Comparison of ENCODE assay signal across 23 mouse cellular contexts in genomic region chr4:30776816-30777442, GRCm38 (mm10).
DNase-seq lines count a peak whose midpoint lies in the region; ATAC-seq and TF ChIP-seq lines count a peak whose summit lies in the region.
"Had no signal": no experiment of that assay in that cellular context is flagged by ENCODE, and none has a peak within 500 bp of the region (broad histone marks: within the 10 kb centered on the region; RNA-seq: fewer than 3 reads in every experiment).

No protein-coding gene starts in this region.

- TF ChIP-seq POLR2A in kidney, adult 2 months (IDR thresholded peaks at IDR 0.05; ENCODE audit: low read depth, low read length) = no peak

- H3K9ac ChIP-seq in hindbrain, embryonic 13.5 days = no peak overlapping the region
- H3K9ac ChIP-seq in embryonic facial prominence, embryonic 14.5 days (ENCODE audit: low read depth, low read length) = no peak overlapping the region
- no peak overlapping the region for H3K9ac ChIP-seq in midbrain, embryonic 16.5 days (ENCODE audit: low read depth, low read length)
- H3K9ac ChIP-seq: hindbrain, embryonic 14.5 days; neural tube, embryonic 15.5 days; stomach, embryonic 15.5 days had no signal

- DNase-seq in hindbrain, embryonic 10.5 days (ENCODE audit: low spot score) = peak; percentile 3
- DNase-seq in ZHBTc4 (ENCODE audit: low read depth, low spot score) = peak; percentile 18
- DNase-seq in embryonic facial prominence, embryonic 14.5 days (ENCODE audit: low spot score) = peak; percentile 44
- DNase-seq in kidney, adult 2 months = no peak
- DNase-seq in left cerebral cortex, postnatal 36 days (ENCODE audit: low spot score in 2 of 2) = no peak
- DNase-seq: adrenal gland, postnatal 25 days; B cell, adult 2 months; cerebellum, adult 9-11 months; gastrocnemius, postnatal 14 days; heart, adult 11 months; kidney, adult 8-10 months; kidney, postnatal 14 days; lung, postnatal 10 days; thymus, postnatal 36 days had no signal

- TF ChIP-seq CTCF in kidney, adult 2 months (conservative IDR thresholded peaks at IDR 0.05; ENCODE audit: insufficient read depth, insufficient read length, low read depth, low read length) = no peak

- peak overlapping the region; percentile 37 for H3K27ac ChIP-seq in hindbrain, embryonic 10.5 days
- no peak overlapping the region for H3K27ac ChIP-seq in hindbrain, embryonic 13.5 days
- no peak overlapping the region for H3K27ac ChIP-seq in embryonic facial prominence, embryonic 14.5 days (replicated peaks; ENCODE audit: low read depth, low read length)
- H3K27ac ChIP-seq in midbrain, embryonic 16.5 days (ENCODE audit: low read length) = peak overlapping the region; percentile 53
- H3K27ac ChIP-seq in kidney, adult 2 months (ENCODE audit: insufficient read depth, low read depth, low read length) = no peak overlapping the region
- H3K27ac ChIP-seq: hindbrain, embryonic 14.5 days; layer of hippocampus, adult 2 months; neural tube, embryonic 15.5 days; stomach, embryonic 15.5 days had no signal

- intact Hi-C loops in left cerebral cortex, postnatal 36 days (cut with DNase I) = no loop called here

- H3K4me3 ChIP-seq in hindbrain, embryonic 10.5 days = no peak overlapping the region
- no peak overlapping the region for H3K4me3 ChIP-seq in hindbrain, embryonic 13.5 days
- no peak overlapping the region for H3K4me3 ChIP-seq in embryonic facial prominence, embryonic 14.5 days (ENCODE audit: low read depth, low read length)
- no peak overlapping the region for H3K4me3 ChIP-seq in midbrain, embryonic 16.5 days (ENCODE audit: low read depth, low read length)
- H3K4me3 ChIP-seq in kidney, adult 2 months (ENCODE audit: insufficient read depth, low read depth, low read length) = no peak overlapping the region
- H3K4me3 ChIP-seq: layer of hippocampus, adult 2 months; neural tube, embryonic 15.5 days; stomach, embryonic 15.5 days had no signal

- no peak overlapping the region for H3K4me2 ChIP-seq in hindbrain, embryonic 13.5 days
- H3K4me2 ChIP-seq in embryonic facial prominence, embryonic 14.5 days (ENCODE audit: low read depth, low read length) = no peak overlapping the region
- H3K4me2 ChIP-seq in midbrain, embryonic 16.5 days (ENCODE audit: low read length) = no peak overlapping the region
- H3K4me2 ChIP-seq: heart, embryonic 11.5 days; hindbrain, embryonic 14.5 days; liver, embryonic 11.5 days; neural tube, embryonic 15.5 days; stomach, embryonic 15.5 days had no signal

- ATAC-seq in hindbrain, embryonic 13.5 days (ENCODE audit: low FRiP score) = no peak
- ATAC-seq in embryonic facial prominence, embryonic 14.5 days (ENCODE audit: low read depth) = no peak
- ATAC-seq in midbrain, embryonic 16.5 days = peak; percentile 54; the same call in 1 of the 2 replicates

- peaks cover 14% of the 10 kb centered on the region for H3K4me1 ChIP-seq in hindbrain, embryonic 10.5 days (replicated peaks)
- H3K4me1 ChIP-seq in hindbrain, embryonic 13.5 days (replicated peaks) = peaks cover 5% of the 10 kb centered on the region; the same call in 1 of the 2 replicates
- 0 out of 2 replicates have a peak, but pooled peaks cover 4% of the 10 kb centered on the region for H3K4me1 ChIP-seq in embryonic facial prominence, embryonic 14.5 days (ENCODE audit: control insufficient read depth, insufficient read depth, low read length)
- peaks cover 8% of the 10 kb centered on the region for H3K4me1 ChIP-seq in midbrain, embryonic 16.5 days (ENCODE audit: control insufficient read depth, insufficient read depth, low read length)
- H3K4me1 ChIP-seq in kidney, adult 2 months (ENCODE audit: control insufficient read depth, insufficient read depth, low read length) = no peaks in the 10 kb centered on the region
- H3K4me1 ChIP-seq: neural tube, embryonic 15.5 days; stomach, embryonic 15.5 days had no signal

- 58% methylated on average over 2 of the region's 2 CpGs for WGBS in hindbrain, embryonic 10.5 days
- WGBS in hindbrain, embryonic 13.5 days = 56% methylated on average over 2 of the region's 2 CpGs
- WGBS in embryonic facial prominence, embryonic 14.5 days = 35% methylated on average over 2 of the region's 2 CpGs
- WGBS in midbrain, embryonic 16.5 days = 17% methylated on average over 2 of the region's 2 CpGs
- 81% methylated on average over 2 of the region's 2 CpGs for WGBS in kidney, adult 2 months

- no peaks in the 10 kb centered on the region for H3K36me3 ChIP-seq in hindbrain, embryonic 10.5 days
- no peaks in the 10 kb centered on the region for H3K36me3 ChIP-seq in hindbrain, embryonic 13.5 days
- no peaks in the 10 kb centered on the region for H3K36me3 ChIP-seq in embryonic facial prominence, embryonic 14.5 days (ENCODE audit: control insufficient read depth, insufficient read depth, low read length)
- H3K36me3 ChIP-seq in midbrain, embryonic 16.5 days (ENCODE audit: control insufficient read depth, insufficient read depth, low read length) = no peaks in the 10 kb centered on the region
- no peaks in the 10 kb centered on the region for H3K36me3 ChIP-seq in kidney, adult 2 months (ENCODE audit: control insufficient read depth, insufficient read depth, low read length)
- H3K36me3 ChIP-seq: neural tube, embryonic 15.5 days; stomach, embryonic 15.5 days had no signal

- H3K27me3 ChIP-seq in hindbrain, embryonic 10.5 days (ENCODE audit: insufficient read depth, poor library complexity, severe bottlenecking) = no peaks in the 10 kb centered on the region
- H3K27me3 ChIP-seq in hindbrain, embryonic 13.5 days = no peaks in the 10 kb centered on the region
- no peaks in the 10 kb centered on the region for H3K27me3 ChIP-seq in embryonic facial prominence, embryonic 14.5 days (replicated peaks; ENCODE audit: control insufficient read depth, insufficient read depth, low read length)
- no peaks in the 10 kb centered on the region for H3K27me3 ChIP-seq in midbrain, embryonic 16.5 days (ENCODE audit: control insufficient read depth, insufficient read depth, low read depth, low read length)
- no peaks in the 10 kb centered on the region for H3K27me3 ChIP-seq in kidney, adult 2 months (replicated peaks; ENCODE audit: control insufficient read depth, insufficient read depth, low read length)
- H3K27me3 ChIP-seq: CH12.LX; neural tube, embryonic 15.5 days; stomach, embryonic 15.5 days had no signal

- no peaks in the 10 kb centered on the region for H3K9me3 ChIP-seq in hindbrain, embryonic 10.5 days
- H3K9me3 ChIP-seq in hindbrain, embryonic 13.5 days = no peaks in the 10 kb centered on the region
- H3K9me3 ChIP-seq in embryonic facial prominence, embryonic 14.5 days (ENCODE audit: control insufficient read depth, low read length) = peaks cover 6% of the 10 kb centered on the region; the same call in 1 of the 2 replicates
- H3K9me3 ChIP-seq in midbrain, embryonic 16.5 days (replicated peaks; ENCODE audit: control insufficient read depth, low read length, poor library complexity, severe bottlenecking) = no peaks in the 10 kb centered on the region
- H3K9me3 ChIP-seq: neural tube, embryonic 15.5 days; stomach, embryonic 15.5 days had no signal

Comparison
In these comparisons a context has a peak if more than half of its experiments do, and no peak if none do; other contexts are left out.
1. H3K27ac ChIP-seq: peak in hindbrain, embryonic 10.5 days (single experiment) and midbrain, embryonic 16.5 days (single experiment); none in hindbrain, embryonic 13.5 days (single experiment), embryonic facial prominence, embryonic 14.5 days (single experiment) and kidney, adult 2 months (single experiment).
2. DNase-seq: peak in hindbrain, embryonic 10.5 days (single experiment), ZHBTc4 (single experiment) and embryonic facial prominence, embryonic 14.5 days (single experiment); none in kidney, adult 2 months (single experiment) and left cerebral cortex, postnatal 36 days (0 of 2).